Mouse (Mus musculus) kidney, adult 9 months (tissue): ENCODE measurements at regions not wholly inside any gene's neighbourhood (a gene's known extent, or its start where the extent isn't known, plus 50 kb on each side); places are given as distances from the start of the nearest gene placed in this dataset.
A peak's percentile ranks its signal among the peaks of the same experiment; 100 is the strongest.

Source experiments
- DNase-seq: peaks from one replicate; pipeline ENCODE4 v3.0.0; 2022

GRCm38 (mm10) chr4:31536811-31537210 lies 427.1 kb upstream of the Map3k7 start:
- no peak for DNase-seq

- no peak for DNase-seq
These were observed 410.0 kb upstream of the Map3k7 start for GRCm38 (mm10) chr4:31553780-31554394.

GRCm38 (mm10) chr4:31555077-31555476 lies 408.8 kb upstream of the Map3k7 start:
- DNase-seq: no peak

- DNase-seq: no peak
These were observed 406.6 kb upstream of the Map3k7 start for GRCm38 (mm10) chr4:31557261-31557660.

GRCm38 (mm10) chr4:31560305-31560704 lies 403.6 kb upstream of the Map3k7 start:
- no peak for DNase-seq

- no peak for DNase-seq
These were observed 402.7 kb upstream of the Map3k7 start for GRCm38 (mm10) chr4:31561183-31561582.

- peak; percentile 32 for DNase-seq
These were observed 402.1 kb upstream of the Map3k7 start for GRCm38 (mm10) chr4:31561823-31562222.

- DNase-seq: no peak
These were observed 397.7 kb upstream of the Map3k7 start for GRCm38 (mm10) chr4:31566158-31566557.

- DNase-seq: no peak
These were observed 397.1 kb upstream of the Map3k7 start for GRCm38 (mm10) chr4:31566834-31567233.

- no peak for DNase-seq
These were observed 394.2 kb upstream of the Map3k7 start for GRCm38 (mm10) chr4:31569687-31570086.

GRCm38 (mm10) chr4:31576982-31577579 lies 386.8 kb upstream of the Map3k7 start:
- no peak for DNase-seq

GRCm38 (mm10) chr4:31583495-31583894 lies 380.4 kb upstream of the Map3k7 start:
- DNase-seq: no peak

GRCm38 (mm10) chr4:31584171-31584570 lies 379.7 kb upstream of the Map3k7 start:
- no peak for DNase-seq

GRCm38 (mm10) chr4:31594089-31594488 lies 369.8 kb upstream of the Map3k7 start:
- no peak for DNase-seq

GRCm38 (mm10) chr4:31601536-31601935 lies 362.4 kb upstream of the Map3k7 start:
- DNase-seq: no peak

GRCm38 (mm10) chr4:31603776-31604175 lies 360.1 kb upstream of the Map3k7 start:
- DNase-seq: no peak

- DNase-seq: no peak
These were observed 355.1 kb upstream of the Map3k7 start for GRCm38 (mm10) chr4:31608811-31609210.

- no peak for DNase-seq
These were observed 354.3 kb upstream of the Map3k7 start for GRCm38 (mm10) chr4:31609559-31609958.

GRCm38 (mm10) chr4:31612147-31612824 lies 351.6 kb upstream of the Map3k7 start:
- no peak for DNase-seq

GRCm38 (mm10) chr4:31612825-31613514 lies 350.9 kb upstream of the Map3k7 start:
- no peak for DNase-seq

GRCm38 (mm10) chr4:31617572-31617971 lies 346.3 kb upstream of the Map3k7 start:
- no peak for DNase-seq

- no peak for DNase-seq
These were observed 345.9 kb upstream of the Map3k7 start for GRCm38 (mm10) chr4:31618026-31618425.

GRCm38 (mm10) chr4:31621205-31621604 lies 342.7 kb upstream of the Map3k7 start:
- no peak for DNase-seq

GRCm38 (mm10) chr4:31627053-31627452 lies 336.8 kb upstream of the Map3k7 start:
- no peak for DNase-seq
